Mouse (Mus musculus) megakaryocyte, adult 5-6 weeks (primary cell): ENCODE measurements around the gene Ephx1. TPM values are rescaled to one million over a fixed set of nuclear protein-coding genes. Genes with fewer than 3 reads are reported as not detected.

Experiments
- ATAC-seq: 2 replicates; pipeline ENCODE4 v1.8.0; 2016; ENCODE audit warnings: mild to moderate bottlenecking, inconsistent platforms; ENCODE audit not compliant: poor library complexity, severe bottlenecking
- total RNA-seq, 2 experiments: library from RNA; stranded (forward) in 1 of 2; stranded (reverse) in 1 of 2; fragments of 153-499, 151-499 nt in 1 of 2; fragments of 221-1000, 200-1000 nt in 1 of 2; gene quantifications; 2 replicates each; pipeline versions ENCODE4 v1.2.3 to v1.2.4; 2015 to 2017

Ephx1 gene
- total RNA-seq, 2 experiments from 2014 or later = 2.1 to 2.4 TPM

DNA sequence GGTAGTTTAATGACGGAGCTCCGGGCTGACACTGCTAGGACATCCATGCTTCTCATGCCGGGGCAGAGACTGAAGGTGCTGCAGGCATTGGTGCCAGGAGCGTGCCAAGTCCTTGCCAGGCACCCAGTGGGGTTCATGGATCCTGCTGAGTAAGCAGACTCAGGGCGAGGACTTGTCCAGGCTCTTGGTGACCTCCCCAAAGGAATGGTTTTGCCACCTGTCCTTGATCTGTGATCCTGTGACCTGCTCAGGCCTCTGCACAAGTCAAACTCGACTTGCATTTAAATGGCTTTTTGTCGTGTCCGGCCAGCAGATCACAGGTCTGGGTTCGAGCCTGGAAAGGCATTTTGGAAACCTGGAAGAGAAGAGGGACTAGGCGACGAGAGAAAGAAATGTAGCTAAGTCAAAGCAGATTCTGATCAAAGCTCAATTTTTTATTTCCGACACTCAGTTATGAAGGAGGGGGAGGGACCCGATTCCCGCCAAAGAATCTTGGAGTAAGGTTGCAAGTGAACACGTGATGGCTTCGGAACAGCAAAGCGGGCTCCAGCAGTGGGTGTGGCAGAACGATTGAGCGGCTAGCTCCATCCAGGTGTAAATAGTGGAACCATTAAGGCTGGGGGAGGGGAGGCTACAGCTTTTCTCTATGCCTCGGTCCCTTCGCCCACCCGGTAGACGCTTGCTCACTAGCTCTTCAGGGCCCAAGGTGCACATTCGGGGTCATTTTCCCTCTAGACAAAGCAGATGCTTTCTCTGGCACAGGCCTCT, 41.0 kb downstream of the Ephx1 start:
- no peak for ATAC-seq

DNA sequence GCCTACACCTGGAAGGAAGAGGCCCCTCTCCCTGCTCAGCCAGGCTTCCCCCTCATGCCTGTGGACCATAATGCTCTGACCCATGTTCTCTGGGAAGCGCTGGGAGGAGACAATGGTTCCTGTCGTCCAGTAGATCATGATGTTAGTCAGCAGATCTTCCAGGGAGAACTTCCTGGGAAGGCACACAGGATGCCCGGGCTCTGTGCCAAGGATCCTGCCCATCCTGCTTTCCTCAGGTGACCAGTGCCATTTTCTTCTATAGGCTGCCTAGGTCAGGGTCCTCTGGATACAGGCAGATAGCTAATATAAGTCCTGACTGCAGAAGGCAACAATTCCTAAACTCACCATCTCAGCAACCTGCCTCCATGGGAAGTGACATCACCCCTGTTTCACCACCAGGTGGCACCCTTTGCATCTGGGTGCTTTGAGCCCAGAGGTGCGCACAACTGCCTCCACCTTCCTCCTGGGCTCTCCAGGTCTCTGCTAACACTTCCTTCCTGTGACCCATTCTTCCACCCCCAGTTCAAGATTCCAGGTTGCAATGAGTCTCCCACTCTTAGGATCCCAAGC, 44.5 kb downstream of the Ephx1 start:
- peak; percentile 71 for ATAC-seq

DNA sequence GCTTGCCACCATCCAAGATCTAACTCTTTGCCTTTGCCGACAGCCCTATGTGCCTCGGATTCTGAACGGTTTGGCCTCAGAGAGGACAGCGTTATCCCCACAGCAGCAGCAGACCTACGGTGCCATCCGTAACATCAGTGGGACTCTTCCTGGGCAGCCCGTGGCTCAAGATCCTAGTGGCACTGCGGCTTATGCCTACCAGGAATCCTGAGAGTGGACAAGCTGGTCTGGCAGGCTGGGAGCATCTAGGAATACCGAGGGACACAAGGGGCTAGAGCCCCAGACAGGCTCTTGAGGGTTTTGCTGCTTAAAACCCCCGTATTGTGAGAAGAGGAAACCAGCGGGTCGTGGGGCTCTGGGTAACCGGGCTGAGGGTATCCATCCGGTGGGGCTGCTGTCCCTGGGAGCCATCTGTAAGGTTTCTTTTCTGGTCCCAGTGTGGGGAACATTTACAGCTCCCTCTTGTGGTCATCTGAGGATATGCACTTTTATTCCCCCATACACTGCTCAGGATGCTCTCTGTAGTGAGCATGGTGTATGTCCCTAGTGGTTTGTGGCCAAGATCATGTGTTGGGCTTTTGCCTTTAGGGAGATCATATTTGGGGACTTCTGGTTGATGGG, 46.5 kb downstream of the Ephx1 start:
- peak; percentile 79 for ATAC-seq

DNA sequence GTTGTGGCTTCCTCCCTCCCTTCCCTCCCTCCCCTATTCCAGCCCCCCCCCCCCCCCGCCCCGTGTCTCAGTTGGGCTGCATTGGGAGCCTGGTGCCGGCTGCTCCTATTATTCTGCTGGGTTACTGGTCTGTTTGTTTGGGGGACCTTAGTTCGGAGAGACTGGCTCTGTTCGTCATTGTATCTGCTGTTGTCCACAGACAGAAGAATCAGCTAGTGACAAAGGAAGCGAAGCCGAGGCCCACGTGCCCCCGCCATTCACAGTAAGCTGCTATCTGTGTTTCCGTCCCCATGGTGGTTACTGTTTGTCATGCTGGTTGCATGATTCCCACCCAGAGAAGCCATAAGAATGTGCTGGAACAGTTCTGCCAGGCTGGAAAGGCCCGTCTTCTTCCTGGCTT, 47.8 kb downstream of the Ephx1 start:
- no peak for ATAC-seq

DNA sequence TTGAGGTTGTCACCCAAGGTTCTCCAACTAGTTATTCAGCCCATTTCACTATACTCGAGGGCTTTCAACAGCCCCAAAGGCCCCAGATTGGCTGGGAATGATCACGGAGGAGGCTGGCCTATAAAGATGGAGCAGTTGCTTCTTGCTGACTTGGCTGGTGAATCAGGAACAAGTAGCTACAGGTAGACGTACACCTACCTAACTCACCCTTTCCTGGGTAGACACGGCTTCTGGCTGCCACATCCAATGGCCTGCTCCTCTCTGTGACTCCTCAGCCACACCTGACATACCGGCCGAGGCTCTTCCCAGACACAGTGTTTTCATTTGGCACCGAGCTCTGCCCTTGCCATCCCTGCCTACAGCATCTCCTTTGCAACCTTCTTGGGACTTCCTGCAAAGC, 53.4 kb downstream of the Ephx1 start:
- ATAC-seq = no peak

DNA sequence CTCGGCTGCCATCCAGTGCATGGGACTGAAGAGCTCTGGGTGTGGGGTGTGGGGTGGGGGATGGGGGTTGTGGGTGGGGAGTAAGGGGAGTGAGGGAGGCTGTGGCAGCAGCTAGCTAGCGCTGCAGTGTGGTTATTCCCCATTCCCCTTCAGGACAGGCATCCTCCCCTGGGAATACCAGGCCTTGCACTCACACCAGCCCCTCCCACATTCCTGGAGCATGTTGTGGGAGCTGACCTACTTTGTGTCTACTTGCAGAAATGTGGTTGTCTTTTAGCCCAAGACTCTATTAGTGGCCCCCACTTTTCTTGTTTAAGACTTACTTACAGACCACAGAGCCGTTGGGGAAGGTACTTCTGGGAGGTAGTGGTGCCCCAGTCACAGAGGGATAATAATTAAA, 54.2 kb downstream of the Ephx1 start:
- no peak for ATAC-seq

DNA sequence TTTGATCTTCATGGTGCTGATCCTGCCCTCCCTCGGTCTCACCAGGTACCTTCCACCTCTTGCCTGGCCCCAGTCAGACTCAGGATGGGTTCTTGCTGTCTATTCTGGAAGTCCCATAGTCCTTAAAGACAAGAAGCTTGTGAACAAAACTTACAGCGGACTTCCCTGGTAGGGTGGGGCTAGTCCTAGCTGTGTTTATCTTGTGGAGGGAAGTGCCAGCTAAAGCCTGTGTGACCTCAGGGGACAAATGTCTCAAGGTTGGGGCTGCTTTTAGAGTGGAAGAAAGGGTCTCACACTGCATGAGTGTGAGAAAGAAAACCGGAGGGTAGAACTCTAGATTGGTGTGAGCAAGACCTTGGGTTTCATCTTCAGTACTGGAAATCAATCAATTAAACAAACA, 54.9 kb downstream of the Ephx1 start:
- no peak for ATAC-seq

DNA sequence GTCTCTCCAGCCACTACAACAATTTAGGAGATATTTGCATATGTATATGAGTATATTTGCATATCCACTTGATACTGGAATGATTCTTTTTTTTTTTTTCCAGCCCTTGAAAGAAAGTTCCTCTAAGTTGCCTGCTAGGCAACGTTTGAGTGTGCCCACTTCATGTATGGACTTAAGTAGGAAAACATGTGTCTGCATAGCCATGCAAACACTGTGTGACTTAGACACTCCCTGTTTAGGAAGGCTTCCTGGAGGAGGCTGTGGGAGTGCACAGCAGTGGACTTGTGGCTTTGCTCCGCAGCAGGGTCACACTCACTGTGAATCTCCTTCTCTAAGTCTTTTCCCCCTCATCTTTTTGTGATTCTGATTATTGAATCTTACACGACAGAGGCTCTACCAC, 61.9 kb downstream of the Ephx1 start:
- ATAC-seq = no peak

DNA sequence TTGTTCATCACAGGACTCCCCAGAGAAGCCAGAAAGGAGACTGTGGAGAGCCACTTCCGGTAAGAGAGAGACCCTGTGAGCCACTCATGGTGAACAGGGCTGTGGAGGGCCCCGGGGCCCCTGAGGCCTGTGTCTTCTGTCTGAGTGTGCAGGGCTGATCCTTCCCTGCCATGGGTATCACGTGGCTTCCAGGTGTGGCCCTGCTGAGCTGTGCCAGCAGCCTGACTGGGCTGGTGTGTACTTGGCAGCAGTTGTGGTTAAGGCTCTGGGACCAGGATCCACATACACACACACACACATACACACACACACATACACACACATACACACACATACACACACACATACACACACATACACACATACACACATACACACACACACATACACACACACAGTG, 62.7 kb downstream of the Ephx1 start:
- no peak for ATAC-seq

DNA sequence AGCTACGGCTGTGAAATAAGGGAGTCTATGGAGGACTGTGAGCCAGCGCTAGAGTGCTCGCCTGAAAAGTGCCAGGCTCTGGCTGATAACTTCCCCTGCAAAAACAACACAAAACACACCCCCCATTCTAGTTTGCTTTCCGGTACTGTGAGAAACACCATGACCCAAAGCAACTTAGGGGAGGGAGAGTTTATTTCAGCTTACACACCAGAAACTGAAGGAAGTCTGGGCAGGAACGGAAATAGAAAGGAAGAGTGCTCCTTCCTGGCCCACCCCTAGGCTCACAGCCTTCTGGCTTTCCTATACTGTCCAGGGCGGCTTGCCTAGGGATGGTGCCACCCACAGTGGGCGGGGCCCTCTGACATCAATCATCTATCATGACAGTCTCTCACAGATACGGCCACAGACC, 63.7 kb downstream of the Ephx1 start:
- no peak for ATAC-seq

DNA sequence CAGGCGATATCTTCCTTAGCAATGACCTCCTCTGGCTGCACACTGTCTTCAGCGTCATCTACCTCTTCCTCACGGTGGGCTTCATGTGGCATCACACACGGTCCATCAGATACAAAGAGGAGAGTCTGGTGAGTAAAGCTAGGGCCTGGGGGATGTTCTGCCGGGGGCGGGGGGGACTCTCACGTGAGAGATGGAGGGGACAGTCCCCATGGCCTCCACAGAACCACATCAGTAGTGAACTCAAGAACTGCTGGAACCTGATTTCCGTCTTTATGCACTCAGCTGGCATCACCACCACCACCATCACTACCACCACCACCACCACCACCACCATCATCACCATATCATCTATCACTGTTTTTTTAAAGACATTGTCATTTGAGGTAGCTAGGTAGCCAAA, 64.3 kb downstream of the Ephx1 start:
- no peak for ATAC-seq

DNA sequence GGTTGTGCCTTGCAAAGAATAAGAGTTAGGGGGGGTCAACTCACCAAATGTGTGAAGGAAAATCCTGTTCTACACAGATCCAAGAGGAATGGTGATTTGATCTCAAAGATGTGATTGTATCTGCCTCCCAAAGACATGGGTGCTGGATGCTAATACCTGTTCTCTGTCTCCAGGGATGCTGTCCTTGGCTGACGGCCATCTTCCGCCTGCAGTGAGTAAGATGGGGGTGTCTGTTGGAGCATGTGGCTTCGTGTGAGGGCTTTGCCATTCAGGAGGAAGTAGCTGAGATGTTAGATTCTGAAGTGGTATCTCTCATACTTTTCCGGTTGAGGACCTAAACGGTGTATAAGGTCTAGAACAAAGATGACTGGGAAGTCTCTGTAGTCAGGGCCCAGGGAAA, 67.9 kb downstream of the Ephx1 start:
- no peak for ATAC-seq

DNA sequence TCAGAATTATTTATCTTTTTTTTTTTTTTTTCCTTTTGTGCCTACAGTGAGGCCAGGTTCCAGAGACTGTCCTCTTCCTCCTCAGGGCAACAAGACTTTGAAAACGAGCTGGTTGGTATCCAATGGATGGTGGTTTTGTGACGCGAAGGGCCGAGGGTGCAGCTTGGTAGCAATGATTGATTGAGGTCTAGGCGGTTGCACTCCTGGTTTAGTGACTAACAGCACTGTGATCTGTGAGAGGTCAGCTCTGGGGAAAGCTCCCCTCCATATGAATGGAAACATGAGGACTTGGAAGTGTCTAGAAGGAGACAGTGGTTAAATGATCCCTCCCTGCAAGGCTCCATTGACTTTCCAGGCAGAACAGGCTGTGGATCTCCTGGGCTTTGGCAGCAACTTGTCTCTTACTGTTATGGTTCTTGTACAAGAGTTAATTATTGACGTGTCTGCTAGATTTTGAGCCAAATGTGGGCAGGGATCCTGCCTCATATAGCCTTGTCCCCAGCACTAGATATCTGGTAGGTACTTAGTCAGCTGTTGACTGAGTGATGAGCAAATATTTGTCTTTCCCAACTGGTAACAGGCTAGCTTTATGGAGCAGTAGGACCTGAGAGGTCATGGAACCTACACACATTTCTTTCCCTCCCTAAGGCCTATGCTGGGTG, 68.5 kb downstream of the Ephx1 start:
- no peak for ATAC-seq

DNA sequence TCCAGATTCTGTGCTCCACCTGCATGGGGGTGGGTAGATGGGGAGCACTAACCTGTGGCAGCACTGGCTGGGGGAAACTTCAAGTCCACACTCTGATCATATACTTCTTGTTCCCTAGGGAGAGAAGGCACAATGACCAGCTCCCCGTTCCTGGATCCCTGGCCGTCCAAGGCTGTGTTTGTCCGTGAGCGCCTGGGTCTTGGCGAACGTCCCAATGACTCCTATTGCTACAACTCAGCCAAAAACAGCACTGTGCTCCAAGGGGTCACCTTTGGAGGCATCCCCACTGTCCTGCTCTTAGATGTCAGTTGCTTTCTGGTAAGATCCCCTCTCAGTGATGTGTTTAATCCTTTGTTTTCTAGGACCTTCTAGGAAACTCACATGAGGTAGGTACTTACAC, 74.3 kb downstream of the Ephx1 start:
- ATAC-seq = no peak

DNA sequence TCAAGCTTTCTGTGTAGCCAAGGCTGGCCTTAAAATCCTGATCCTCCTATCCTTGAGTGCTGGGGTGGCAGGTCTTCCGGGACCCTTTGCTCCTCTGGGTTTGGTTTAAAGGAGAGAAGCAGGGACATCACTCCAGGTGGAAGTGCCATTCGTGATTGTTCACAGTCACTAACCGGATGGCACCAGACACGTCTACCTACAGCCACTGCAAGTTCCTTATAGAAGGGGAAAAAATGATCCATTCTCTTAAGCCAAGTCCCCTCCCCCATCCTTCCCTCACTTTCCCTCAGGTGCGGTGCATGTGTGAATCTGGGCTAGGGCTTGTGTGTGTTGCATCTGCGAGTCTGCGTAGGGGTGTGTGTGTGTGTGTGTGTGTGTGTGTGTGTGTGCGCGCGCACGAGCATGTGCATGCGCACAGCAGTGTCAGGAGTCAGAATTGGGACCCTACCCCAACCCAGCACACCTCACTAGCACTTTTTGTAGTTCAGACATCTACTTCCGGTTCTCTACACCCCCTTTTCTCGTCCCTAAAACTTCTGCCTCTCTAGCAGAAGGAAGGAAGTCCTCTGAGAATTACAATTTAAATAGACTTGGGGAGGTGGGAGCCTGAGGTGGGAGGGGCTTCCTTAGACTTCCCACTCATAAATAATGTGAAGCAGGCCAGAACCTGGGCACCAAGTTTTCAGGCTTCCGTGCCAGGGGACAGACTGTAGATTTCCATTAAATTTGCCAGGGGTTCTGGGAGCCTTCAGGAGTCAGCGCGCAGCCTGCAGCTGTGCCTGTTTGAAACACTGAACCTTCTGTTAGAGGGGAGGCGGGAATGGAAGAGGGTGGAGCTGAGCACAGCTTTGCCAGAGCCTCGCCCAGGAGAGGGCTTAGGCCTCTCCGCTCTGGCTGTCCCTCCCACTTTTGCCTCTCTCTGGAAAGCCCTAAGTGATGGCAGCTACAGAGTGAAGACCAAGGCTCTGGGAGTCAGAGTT, 75.4 kb downstream of the Ephx1 start:
- 0 out of 2 replicates have a peak, but pooled peaks have one; percentile 15 for ATAC-seq

DNA sequence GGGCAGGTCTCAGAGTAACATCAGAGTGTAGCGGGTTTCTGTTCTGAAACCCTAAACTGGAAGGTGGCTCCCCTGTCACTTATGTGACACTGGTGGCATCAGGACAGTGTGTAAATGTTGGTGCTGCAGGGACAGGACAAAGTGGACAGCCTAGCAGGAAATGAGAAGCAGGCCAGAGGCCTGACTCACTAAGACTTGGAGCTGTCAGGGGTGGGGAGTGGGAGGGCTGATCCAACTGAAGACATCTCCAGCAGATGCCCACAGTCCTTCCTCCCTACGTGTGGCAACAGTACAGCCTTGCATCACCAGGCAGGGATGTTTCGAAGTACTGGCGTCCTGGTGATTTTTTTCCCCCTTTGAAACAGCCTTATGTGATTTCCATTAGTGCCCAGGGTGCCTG, 76.2 kb downstream of the Ephx1 start:
- peak; percentile 59 for ATAC-seq

DNA sequence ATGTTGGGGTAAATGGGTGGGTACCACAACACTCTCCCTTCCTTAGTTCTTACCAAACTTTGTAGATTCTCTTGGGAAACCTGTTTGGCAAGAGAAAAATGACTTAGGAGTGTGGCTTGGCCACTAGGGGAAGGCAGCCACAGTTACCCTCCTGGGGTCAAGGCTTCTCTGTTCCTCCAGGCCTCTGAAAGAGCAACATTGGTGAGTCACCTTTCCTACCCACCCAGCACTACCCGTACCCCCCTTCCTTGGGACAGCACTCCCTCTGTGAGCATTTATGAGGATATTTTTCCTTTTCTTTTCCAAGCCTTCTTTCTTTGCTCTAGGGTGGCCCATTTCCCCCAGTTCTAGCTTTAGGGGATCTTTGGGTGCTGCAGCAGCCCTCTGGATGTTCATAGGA, 76.8 kb downstream of the Ephx1 start:
- ATAC-seq = peak; percentile 9; the same call in 1 of the 2 replicates

DNA sequence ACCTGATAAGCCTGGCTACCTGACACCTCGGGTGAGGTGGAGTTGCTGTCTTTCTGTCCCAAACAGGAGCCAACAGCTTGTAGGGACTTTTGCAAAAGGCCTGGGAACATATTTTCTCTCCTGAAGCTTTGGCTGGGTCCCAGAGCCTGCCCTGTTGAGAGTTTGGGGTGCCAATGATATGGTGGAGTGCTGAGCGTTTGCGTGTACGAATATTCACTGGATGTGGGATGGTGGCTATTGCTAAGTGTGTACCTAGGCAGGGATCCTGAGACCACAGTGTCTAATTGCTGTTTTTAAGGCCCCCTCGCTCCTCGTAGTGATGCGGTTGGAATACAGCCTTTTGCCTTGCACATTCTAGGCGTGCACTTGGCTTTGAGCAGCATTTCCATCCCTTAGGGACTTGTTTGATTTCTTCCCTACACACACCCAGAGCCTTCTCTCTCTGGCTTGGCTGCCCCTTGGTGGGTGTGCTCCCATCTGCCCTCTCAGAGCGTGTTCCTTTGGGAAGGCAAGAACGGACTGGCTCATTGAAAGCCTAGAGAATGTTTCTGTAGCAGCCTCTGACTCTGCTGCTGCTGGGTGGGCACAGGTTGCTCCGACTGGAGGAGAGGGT, 77.6 kb downstream of the Ephx1 start:
- no peak for ATAC-seq

DNA sequence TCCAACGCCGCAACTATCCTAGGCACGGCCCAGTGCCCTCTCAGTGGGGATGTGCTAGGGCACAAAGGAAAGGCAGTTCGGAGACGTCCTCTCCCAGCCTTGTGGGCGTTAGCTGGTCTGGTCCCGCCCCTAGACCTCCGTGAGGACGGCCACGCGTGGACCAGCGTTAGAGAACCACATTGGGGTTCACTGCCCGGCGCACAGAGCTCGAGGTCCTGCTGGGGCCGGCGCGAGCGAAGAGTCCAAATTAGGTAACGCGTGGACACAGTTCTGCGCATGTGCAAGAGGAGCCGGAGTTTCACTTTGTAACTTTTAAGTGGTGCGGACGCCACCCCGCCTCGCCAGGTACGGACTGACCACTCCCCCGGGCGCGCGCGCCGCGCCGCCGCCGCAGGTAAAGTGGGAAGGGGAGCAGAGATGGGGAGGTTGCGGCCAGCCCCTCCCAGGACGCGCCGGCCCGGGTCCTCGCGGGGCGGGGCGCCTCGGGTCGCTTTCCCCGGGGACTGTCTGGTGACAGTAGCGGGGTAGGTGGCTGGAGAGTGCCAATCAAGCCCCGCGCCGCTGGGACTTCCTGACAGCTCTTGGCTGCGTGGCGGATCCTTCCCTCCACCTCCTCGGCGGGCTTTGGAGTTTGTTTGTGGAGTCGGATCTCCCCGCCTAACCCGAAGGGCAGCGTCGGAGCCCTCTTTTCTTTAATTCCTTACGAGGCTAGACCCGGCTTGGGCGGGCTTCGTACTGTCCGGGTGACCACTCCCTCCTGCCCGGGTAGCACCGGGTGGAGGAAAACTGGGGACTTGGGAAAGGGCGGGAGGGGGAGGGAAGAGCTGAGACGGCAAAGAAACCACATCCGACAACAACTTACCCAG, 78.3 kb downstream of the Ephx1 start, which contains the start of gene Tmem63a:
Gene Tmem63a, plus strand, starts transcription at position 179 of the 866 bp plus-strand sequence.
- ATAC-seq = peak; percentile 45
